Mouse (Mus musculus) ES-E14 (cell line): Measurements from ENCODE around the gene Flywch2.

Experiments
- MAFK ChIP-seq: IDR thresholded peaks from 2 replicates; pipeline ENCODE4 v1.6.1; 2014; ENCODE audit warnings: mild to moderate bottlenecking, low read depth, low read length, inconsistent platforms; ENCODE audit not compliant: insufficient read depth
- ZC3H11A ChIP-seq: IDR thresholded peaks from 2 replicates; pipeline ENCODE4 v1.6.1; 2012; ENCODE audit warnings: low read depth, mild to moderate bottlenecking, inconsistent platforms, low read length, borderline replicate concordance
- ZNF384 ChIP-seq: IDR thresholded peaks from 2 replicates; pipeline ENCODE4 v1.6.1; 2012; ENCODE audit warnings: low read depth, low read length, inconsistent platforms

DNA sequence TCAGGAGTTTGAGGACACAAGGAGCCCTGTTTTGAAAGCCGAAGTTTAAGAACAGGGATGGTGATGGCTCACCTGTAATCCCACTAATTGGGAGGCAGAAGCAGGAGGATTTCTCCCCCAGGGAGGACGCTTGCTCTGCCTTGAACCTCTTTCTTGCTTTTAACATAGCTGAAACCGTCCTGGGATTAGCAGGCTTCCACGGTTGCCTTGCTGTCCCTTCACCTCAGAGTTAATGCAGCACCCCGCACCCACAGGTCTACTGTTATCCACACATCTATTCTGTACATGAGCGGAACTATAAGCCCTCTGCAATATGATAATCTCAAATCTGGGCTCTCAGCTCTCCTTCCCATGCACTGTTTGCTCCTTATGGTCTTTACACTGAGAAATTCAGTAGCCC lies 12.2 kb downstream of the Flywch2 start:
- TF ChIP-seq ZC3H11A: no peak
- TF ChIP-seq MAFK: no peak
- TF ChIP-seq ZNF384: no peak
